8 mouse cellular contexts compared by ENCODE assay signal in genomic region chr5:120566101-120566500, GRCm38 (mm10). TPM values are rescaled to one million over a fixed set of nuclear protein-coding genes. Genes with fewer than 3 reads are reported as not detected.
DNase-seq lines count a peak whose midpoint lies in the region; ATAC-seq and TF ChIP-seq lines count a peak whose summit lies in the region.

No protein-coding gene starts in this region.

- peak overlapping the region; percentile 86 for H3K27ac ChIP-seq in gastrocnemius, adult 2 months
- H3K27ac ChIP-seq in forebrain, embryonic 11.5 days (ENCODE audit: low read depth, low read length) = peak overlapping the region; percentile 47
- H3K27ac ChIP-seq in hindbrain, postnatal 0 days = peak overlapping the region; percentile 82
- peak overlapping the region; percentile 48; the same call in 1 of the 2 replicates for H3K27ac ChIP-seq in liver, embryonic 15.5 days (replicated peaks)

- no peak overlapping the region for H3K4me2 ChIP-seq in forebrain, embryonic 11.5 days (ENCODE audit: low read depth, low read length, severe bottlenecking)
- H3K4me2 ChIP-seq in hindbrain, postnatal 0 days (ENCODE audit: low read depth, low read length) = no peak overlapping the region
- no peak overlapping the region for H3K4me2 ChIP-seq in liver, embryonic 15.5 days

- no peak for DNase-seq in gastrocnemius, adult 2 months
- DNase-seq in gastrocnemius, postnatal 14 days = no peak
- peak; percentile 44 to 58 for DNase-seq in adrenal gland, postnatal 36 days
- DNase-seq in forebrain, embryonic 11.5 days (ENCODE audit: low spot score) = peak; percentile 63
- DNase-seq in hindbrain, postnatal 0 days (ENCODE audit: low spot score) = peak; percentile 94
- DNase-seq in gastrocnemius, postnatal 4 days (ENCODE audit: low spot score in 2 of 2) = no peak

- intact Hi-C loops in gastrocnemius, adult 2 months (cut with DNase I) = no loop called here
- intact Hi-C loops in gastrocnemius, postnatal 14 days (cut with DNase I; ENCODE audit: low total_unique reads) = no loop called here

- no peaks in the 10 kb centered on the region for H3K9me3 ChIP-seq in forebrain, embryonic 11.5 days (ENCODE audit: control insufficient read depth, low read length)
- H3K9me3 ChIP-seq in hindbrain, postnatal 0 days (ENCODE audit: low read length) = no peaks in the 10 kb centered on the region
- no peaks in the 10 kb centered on the region for H3K9me3 ChIP-seq in liver, embryonic 15.5 days (replicated peaks)

- no peaks in the 10 kb centered on the region for H3K27me3 ChIP-seq in forebrain, embryonic 11.5 days (ENCODE audit: control insufficient read depth, insufficient read depth, low read length)
- no peaks in the 10 kb centered on the region for H3K27me3 ChIP-seq in hindbrain, postnatal 0 days (ENCODE audit: insufficient read depth, low read length)
- H3K27me3 ChIP-seq in liver, embryonic 15.5 days = no peaks in the 10 kb centered on the region

- no peaks in the 10 kb centered on the region for H3K36me3 ChIP-seq in forebrain, embryonic 11.5 days (ENCODE audit: control insufficient read depth, insufficient read depth, low read length)
- no peaks in the 10 kb centered on the region for H3K36me3 ChIP-seq in hindbrain, postnatal 0 days (ENCODE audit: insufficient read depth, low read length)
- H3K36me3 ChIP-seq in liver, embryonic 15.5 days (replicated peaks) = 0 out of 2 replicates have a peak, but pooled peaks cover 14% of the 10 kb centered on the region

- 31% methylated on average over 5 of the region's 5 CpGs for WGBS in forebrain, embryonic 11.5 days
- WGBS in hindbrain, postnatal 0 days = 24% methylated on average over 5 of the region's 5 CpGs
- 85% methylated on average over 5 of the region's 5 CpGs for WGBS in liver, embryonic 15.5 days (ENCODE audit: insufficient replicate concordance)

- peaks cover 38% of the 10 kb centered on the region for H3K4me1 ChIP-seq in forebrain, embryonic 11.5 days (replicated peaks; ENCODE audit: control insufficient read depth, insufficient read depth, low read length)
- peaks cover 58% of the 10 kb centered on the region for H3K4me1 ChIP-seq in hindbrain, postnatal 0 days (ENCODE audit: insufficient read depth, low read length)
- H3K4me1 ChIP-seq in liver, embryonic 15.5 days (replicated peaks) = peaks cover 85% of the 10 kb centered on the region

- H3K4me3 ChIP-seq in gastrocnemius, adult 2 months = no peak overlapping the region; the same call in 1 of the 2 replicates
- no peak overlapping the region for H3K4me3 ChIP-seq in forebrain, embryonic 11.5 days (ENCODE audit: low read depth, low read length)
- H3K4me3 ChIP-seq in hindbrain, postnatal 0 days (ENCODE audit: low read length) = no peak overlapping the region
- no peak overlapping the region for H3K4me3 ChIP-seq in liver, embryonic 15.5 days (replicated peaks)

- peak; percentile 77 for ATAC-seq in forebrain, embryonic 11.5 days (replicated peaks; ENCODE audit: low FRiP score)
- ATAC-seq in hindbrain, postnatal 0 days = peak; percentile 54
- ATAC-seq in liver, embryonic 15.5 days (ENCODE audit: insufficient read depth) = no peak
- no peak for ATAC-seq in granulocyte monocyte progenitor cell, adult 5-6 weeks (replicated peaks; ENCODE audit: poor library complexity, severe bottlenecking)

- no peak for TF ChIP-seq CTCF in gastrocnemius, adult 2 months (IDR thresholded peaks at IDR 0.05)
- no peak for TF ChIP-seq CTCF in hindbrain, postnatal 0 days (IDR thresholded peaks at IDR 0.05; ENCODE audit: low read depth)

- H3K9ac ChIP-seq in forebrain, embryonic 11.5 days (ENCODE audit: low read length) = peak overlapping the region; percentile 27; the same call in 1 of the 2 replicates
- H3K9ac ChIP-seq in hindbrain, postnatal 0 days (replicated peaks; ENCODE audit: low read length) = 0 out of 2 replicates have a peak overlapping the region, but pooled peaks have one; percentile 0
- no peak overlapping the region for H3K9ac ChIP-seq in liver, embryonic 15.5 days

RNA-seq across cellular contexts. Expression of gene Tpcn1, which starts 22.4 kb away (rescaled TPM):
- total RNA-seq in gastrocnemius, adult 2 months (2021) = 10 to 100 TPM; 42.7 to 44.8 TPM
- total RNA-seq in gastrocnemius, postnatal 14 days (2021) = 10 to 100 TPM; 47.6 to 50.9 TPM
- 10 to 100 TPM; 34.1 to 36.9 TPM for total RNA-seq in adrenal gland, postnatal 36 days (2021)
- polyA plus RNA-seq in forebrain, embryonic 11.5 days (2014; fragmentation: Nextera tagmentation; extraction: Ambion mirVana) = 14.5 and 14.6 TPM in 2 replicates
- 24.5 and 30.7 TPM in 2 replicates for total RNA-seq in hindbrain, postnatal 0 days (2014; rRNA removed)
- polyA plus RNA-seq in hindbrain, postnatal 0 days (2015; fragmentation: Nextera tagmentation; extraction: Ambion mirVana) = 15.4 and 16.1 TPM in 2 replicates
- 22.7 and 26.4 TPM in 2 replicates for polyA plus RNA-seq in liver, embryonic 15.5 days (2015; fragmentation: Nextera tagmentation; extraction: Ambion mirVana)
- total RNA-seq in granulocyte monocyte progenitor cell, adult 5-6 weeks (2014; fragmentation: Nextera tagmentation) = 28.8 and 41.5 TPM in 2 replicates
- 12.7 and 14.1 TPM in 2 replicates for total RNA-seq in granulocyte monocyte progenitor cell, adult 5-6 weeks (2017)
- total RNA-seq in gastrocnemius, postnatal 4 days (2021) = 10 to 100 TPM; 77.7 to 81.3 TPM

RNA-seq across cellular contexts. Expression of gene Iqcd, which starts 22.7 kb away (rescaled TPM):
- not detected for total RNA-seq in gastrocnemius, adult 2 months (2021)
- total RNA-seq in gastrocnemius, postnatal 14 days (2021) = under 1 TPM in 1 of 2 experiments, not detected in 1; 0.13 TPM
- total RNA-seq in adrenal gland, postnatal 36 days (2021) = under 1 TPM; 0.36 to 0.40 TPM
- 1.1 TPM in 2 replicates for polyA plus RNA-seq in forebrain, embryonic 11.5 days (2014; fragmentation: Nextera tagmentation; extraction: Ambion mirVana)
- total RNA-seq in hindbrain, postnatal 0 days (2014; rRNA removed) = 0.63 and 1.9 TPM in 2 replicates
- 1.8 and 2.0 TPM in 2 replicates for polyA plus RNA-seq in hindbrain, postnatal 0 days (2015; fragmentation: Nextera tagmentation; extraction: Ambion mirVana)
- polyA plus RNA-seq in liver, embryonic 15.5 days (2015; fragmentation: Nextera tagmentation; extraction: Ambion mirVana) = 0.90 and 1.2 TPM in 2 replicates
- total RNA-seq in granulocyte monocyte progenitor cell, adult 5-6 weeks (2014; fragmentation: Nextera tagmentation) = not detected in 2 replicates
- not detected in 2 replicates for total RNA-seq in granulocyte monocyte progenitor cell, adult 5-6 weeks (2017)
- total RNA-seq in gastrocnemius, postnatal 4 days (2021) = under 1 TPM; 0.16 to 0.37 TPM

RNA-seq across cellular contexts. Expression of gene Rita1, which starts 46.3 kb away (rescaled TPM):
- total RNA-seq in gastrocnemius, adult 2 months (2021) = 1 to 10 TPM; 4.9 to 6.6 TPM
- 1 to 10 TPM; 4.3 to 5.3 TPM for total RNA-seq in gastrocnemius, postnatal 14 days (2021)
- total RNA-seq in adrenal gland, postnatal 36 days (2021) = 10 to 100 TPM; 15.6 to 15.9 TPM
- polyA plus RNA-seq in forebrain, embryonic 11.5 days (2014; fragmentation: Nextera tagmentation; extraction: Ambion mirVana) = 10.2 and 10.6 TPM in 2 replicates
- total RNA-seq in hindbrain, postnatal 0 days (2014; rRNA removed) = 38.0 and 38.6 TPM in 2 replicates
- 30.1 and 30.4 TPM in 2 replicates for polyA plus RNA-seq in hindbrain, postnatal 0 days (2015; fragmentation: Nextera tagmentation; extraction: Ambion mirVana)
- 4.0 TPM in 2 replicates for polyA plus RNA-seq in liver, embryonic 15.5 days (2015; fragmentation: Nextera tagmentation; extraction: Ambion mirVana)
- total RNA-seq in granulocyte monocyte progenitor cell, adult 5-6 weeks (2014; fragmentation: Nextera tagmentation) = 3.0 and 5.3 TPM in 2 replicates
- total RNA-seq in granulocyte monocyte progenitor cell, adult 5-6 weeks (2017) = 1.8 and 3.9 TPM in 2 replicates
- total RNA-seq in gastrocnemius, postnatal 4 days (2021) = 1 to 10 TPM; 6.1 to 7.2 TPM

RNA-seq across cellular contexts. Expression of gene Ddx54, which starts 46.4 kb away (rescaled TPM):
- total RNA-seq in gastrocnemius, adult 2 months (2021) = 10 to 100 TPM; 16.9 to 17.7 TPM
- 10 to 100 TPM; 20.1 to 22.3 TPM for total RNA-seq in gastrocnemius, postnatal 14 days (2021)
- total RNA-seq in adrenal gland, postnatal 36 days (2021) = 10 to 100 TPM; 50.4 to 51.1 TPM
- 45.2 and 45.7 TPM in 2 replicates for polyA plus RNA-seq in forebrain, embryonic 11.5 days (2014; fragmentation: Nextera tagmentation; extraction: Ambion mirVana)
- total RNA-seq in hindbrain, postnatal 0 days (2014; rRNA removed) = 37.3 and 40.1 TPM in 2 replicates
- polyA plus RNA-seq in hindbrain, postnatal 0 days (2015; fragmentation: Nextera tagmentation; extraction: Ambion mirVana) = 30.8 and 31.9 TPM in 2 replicates
- polyA plus RNA-seq in liver, embryonic 15.5 days (2015; fragmentation: Nextera tagmentation; extraction: Ambion mirVana) = 16.2 and 17.7 TPM in 2 replicates
- 21.5 and 27.9 TPM in 2 replicates for total RNA-seq in granulocyte monocyte progenitor cell, adult 5-6 weeks (2014; fragmentation: Nextera tagmentation)
- 33.1 and 38.7 TPM in 2 replicates for total RNA-seq in granulocyte monocyte progenitor cell, adult 5-6 weeks (2017)
- total RNA-seq in gastrocnemius, postnatal 4 days (2021) = 10 to 100 TPM; 28.5 to 29.5 TPM

RNA-seq across cellular contexts. Expression of gene Slc8b1, which starts 55.1 kb away (rescaled TPM):
- total RNA-seq in gastrocnemius, adult 2 months (2021) = 10 to 100 TPM in 1 of 2 experiments, 1 to 10 TPM in 1; 8.1 to 10.5 TPM
- 10 to 100 TPM; 12.5 to 13.0 TPM for total RNA-seq in gastrocnemius, postnatal 14 days (2021)
- 10 to 100 TPM; 29.0 to 45.6 TPM for total RNA-seq in adrenal gland, postnatal 36 days (2021)
- 2.9 and 3.3 TPM in 2 replicates for polyA plus RNA-seq in forebrain, embryonic 11.5 days (2014; fragmentation: Nextera tagmentation; extraction: Ambion mirVana)
- total RNA-seq in hindbrain, postnatal 0 days (2014; rRNA removed) = 3.7 and 4.0 TPM in 2 replicates
- polyA plus RNA-seq in hindbrain, postnatal 0 days (2015; fragmentation: Nextera tagmentation; extraction: Ambion mirVana) = 2.5 and 2.7 TPM in 2 replicates
- polyA plus RNA-seq in liver, embryonic 15.5 days (2015; fragmentation: Nextera tagmentation; extraction: Ambion mirVana) = 7.4 and 8.2 TPM in 2 replicates
- 24.9 and 38.3 TPM in 2 replicates for total RNA-seq in granulocyte monocyte progenitor cell, adult 5-6 weeks (2014; fragmentation: Nextera tagmentation)
- 30.1 and 31.8 TPM in 2 replicates for total RNA-seq in granulocyte monocyte progenitor cell, adult 5-6 weeks (2017)
- 10 to 100 TPM; 22.7 to 30.9 TPM for total RNA-seq in gastrocnemius, postnatal 4 days (2021)

Comparison
In these comparisons a context has a peak if more than half of its experiments do, and no peak if none do; other contexts are left out.
1. DNase-seq: peak in adrenal gland, postnatal 36 days (2 of 2), forebrain, embryonic 11.5 days (single experiment) and hindbrain, postnatal 0 days (single experiment); none in gastrocnemius, adult 2 months (single experiment), gastrocnemius, postnatal 14 days (single experiment) and gastrocnemius, postnatal 4 days (0 of 2).
2. ATAC-seq: peak in forebrain, embryonic 11.5 days (single experiment) and hindbrain, postnatal 0 days (single experiment); none in liver, embryonic 15.5 days (single experiment) and granulocyte monocyte progenitor cell, adult 5-6 weeks (single experiment).
3. Peak in every context shown above with its lines, with median percentiles within 50 percentile points of each other: H3K27ac ChIP-seq.